Mouse (Mus musculus): ENCODE data around the gene Zfp467.

DNA sequence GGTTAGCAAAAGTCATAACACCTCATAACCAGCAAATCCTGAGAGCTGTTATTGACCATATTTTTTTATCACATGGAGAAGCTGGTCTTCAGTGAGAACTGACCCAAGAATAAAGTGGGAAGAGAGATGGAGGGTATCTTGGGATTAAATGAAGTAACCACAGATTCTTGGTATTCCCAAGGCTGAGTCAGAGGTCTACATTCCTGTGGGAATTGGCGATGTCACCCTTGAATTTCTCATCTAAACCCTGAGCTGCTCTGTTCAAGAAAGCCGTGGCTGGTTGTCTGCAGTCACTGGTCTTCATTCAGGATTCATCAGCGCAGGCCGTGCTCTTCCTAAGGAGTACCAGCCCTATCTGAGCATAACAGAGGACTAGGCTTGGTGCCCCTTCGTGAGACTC, 18.7 kb downstream of the Zfp467 start:
- no peak for TF ChIP-seq PAX5 (IDR thresholded peaks at IDR 0.05; ENCODE audit: low read length)
- no peak for TF ChIP-seq CTCF (conservative IDR thresholded peaks at IDR 0.05 in 1 of 2, IDR thresholded peaks at IDR 0.05 in 1 of 2; ENCODE audit: low read depth in 2 of 2, low read length in 2 of 2)
- no peak for TF ChIP-seq EP300 (IDR thresholded peaks at IDR 0.05; ENCODE audit: low read length)
- no peak for TF ChIP-seq HCFC1 (IDR thresholded peaks at IDR 0.05; ENCODE audit: low read depth, low read length)
- TF ChIP-seq MAX (IDR thresholded peaks at IDR 0.05; ENCODE audit: low read length), result no peak
- TF ChIP-seq CHD2 (IDR thresholded peaks at IDR 0.05; ENCODE audit: low read length), result no peak
- TF ChIP-seq NRF1 (IDR thresholded peaks at IDR 0.05; ENCODE audit: low read depth, low read length), result no peak
- no peak for TF ChIP-seq ETS1 (conservative IDR thresholded peaks at IDR 0.05; ENCODE audit: low read depth, low read length)
- no peak for TF ChIP-seq ELF1 (IDR thresholded peaks at IDR 0.05; ENCODE audit: low read depth, low read length)

All from CH12.LX (cell line).